Mouse (Mus musculus) midbrain, embryonic 11.5 days (tissue): Measurements from ENCODE around the gene Card9. TPM values are rescaled to one million over a fixed set of nuclear protein-coding genes. Genes with fewer than 3 reads are reported as not detected.

Experiments
- ATAC-seq: fragments of 200-750 bp; cut with Nextera tagmentation; 2 replicates; pipeline ENCODE4 v1.8.0; 2017; ENCODE audit warnings: moderate TSS enrichment, moderate library complexity; ENCODE audit not compliant: low FRiP score
- DNase-seq: peaks from one replicate; pipeline ENCODE4 v3.0.0; 2015; ENCODE audit warnings: low spot score; ENCODE audit errors: missing footprints
- H3K27ac ChIP-seq: fragments of 300-500 bp; sonication (generic); 2 replicates; pipeline ENCODE4 v1.5.1; 2014; ENCODE audit warnings: low read depth, low read length
- H3K27me3 ChIP-seq: fragments of 300-500 bp; sonication (generic); 2 replicates; pipeline ENCODE4 v1.6.1; 2014; ENCODE audit warnings: mild to moderate bottlenecking, low read length, moderate library complexity, mixed read lengths; ENCODE audit not compliant: control insufficient read depth, insufficient read depth
- H3K36me3 ChIP-seq: fragments of 300-500 bp; sonication (generic); 2 replicates; pipeline ENCODE4 v1.6.1; 2014; ENCODE audit warnings: mild to moderate bottlenecking, low read length, moderate library complexity, mixed read lengths; ENCODE audit not compliant: control insufficient read depth, insufficient read depth
- H3K4me1 ChIP-seq: fragments of 300-500 bp; sonication (generic); 2 replicates; pipeline ENCODE4 v1.6.1; 2014; ENCODE audit warnings: low read length; ENCODE audit not compliant: control insufficient read depth, insufficient read depth
- H3K4me2 ChIP-seq: fragments of 300-500 bp; sonication (generic); 2 replicates; pipeline ENCODE4 v1.6.1; 2014; ENCODE audit warnings: mild to moderate bottlenecking, moderate library complexity
- H3K4me3 ChIP-seq: fragments of 300-500 bp; sonication (generic); 2 replicates; pipeline ENCODE4 v1.5.1; 2014; ENCODE audit warnings: low read depth, low read length
- H3K9ac ChIP-seq: fragments of 300-500 bp; sonication (generic); 2 replicates; pipeline ENCODE4 v1.6.1; 2014; ENCODE audit warnings: low read length
- H3K9me3 ChIP-seq: fragments of 300-500 bp; sonication (generic); 2 replicates; pipeline ENCODE4 v1.6.1; 2016; ENCODE audit warnings: low read length; ENCODE audit not compliant: control insufficient read depth
- WGBS: fragments of 180-500 bp; shearing (Covaris S2); extraction: QIAGEN DNeasy Blood & Tissue Kit; methylation state at CpG from one replicate; pipeline ENCODE4 v1.1.7; 2014; 5-methylcytosine and 5-hydroxymethylcytosine counted together
- polyA plus RNA-seq: library from polyadenylated mRNA; unstranded; fragments of >200 nt; fragmentation: Nextera tagmentation; extraction: Ambion mirVana; gene quantifications from 2 replicates; pipeline ENCODE4 v1.2.1, GENCODE M21; 2014

Gene Card9
- polyA plus RNA-seq, 1 experiment from 2014 or later: 1.1 TPM

DNA sequence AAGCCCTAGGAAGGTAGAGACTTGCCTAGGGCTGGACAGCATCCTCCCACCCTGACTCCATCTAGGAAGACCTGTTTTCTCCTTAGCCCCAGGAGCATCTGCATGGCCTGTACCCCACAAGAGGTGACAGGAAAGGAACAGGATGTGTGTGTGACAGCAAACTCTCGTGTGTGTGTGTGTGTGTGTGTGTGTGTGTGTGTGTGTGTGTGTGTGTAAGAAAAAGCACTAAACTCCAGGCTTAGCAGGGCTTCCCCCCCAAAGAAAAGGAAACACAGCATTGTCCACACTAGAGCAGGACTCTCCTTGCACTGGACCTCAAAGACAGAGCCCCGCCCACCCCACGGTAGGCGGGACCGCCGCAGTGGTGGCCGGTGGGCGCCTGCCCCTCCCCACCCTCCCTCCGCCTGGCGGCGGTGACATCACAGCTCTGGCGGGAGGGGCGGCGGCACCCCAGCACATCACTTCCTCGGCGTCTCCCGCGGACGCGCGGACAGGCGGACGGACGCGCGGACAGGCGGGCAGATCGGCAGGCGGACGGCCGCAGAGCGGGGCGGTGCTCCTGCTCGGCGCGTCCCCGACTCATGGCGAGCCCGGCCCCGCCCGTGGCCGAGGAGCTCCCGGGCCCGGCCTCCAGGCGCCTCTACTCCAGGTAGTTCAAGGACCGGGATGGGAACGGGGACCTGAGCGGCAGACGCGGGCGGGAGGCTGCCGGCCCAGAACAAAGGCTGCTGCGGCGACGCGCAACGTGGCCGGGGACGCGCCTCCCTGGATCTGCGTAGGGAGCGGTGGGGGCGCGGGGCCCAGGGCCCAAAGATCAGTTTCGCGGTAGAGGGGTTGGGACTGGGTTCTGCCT lies 45.4 kb downstream of the Card9 start, which contains the start of gene Gpsm1:
Gene Gpsm1 (plus strand): TSS at position 444 of the 853 bp plus-strand sequence.
- ATAC-seq (peak; percentile 91), DNase-seq (peak; percentile 99)
- H3K9ac ChIP-seq: peak within 1 kb of the TSS; percentile 94
- H3K27me3 ChIP-seq: no peaks in the 10 kb centered on the region
- peak within 1 kb of the TSS; percentile 86 for H3K27ac ChIP-seq
- H3K4me3 ChIP-seq: peak within 1 kb of the TSS; percentile 95
- H3K9me3 ChIP-seq: no peaks in the 10 kb centered on the region
- no peaks in the 10 kb centered on the region for H3K36me3 ChIP-seq
- H3K4me1 ChIP-seq: peaks cover 28% of the 10 kb centered on the region
- H3K4me2 ChIP-seq: peak within 1 kb of the TSS; percentile 98
- under 1% methylated on average over 55 of the region's 66 CpGs for WGBS

DNA sequence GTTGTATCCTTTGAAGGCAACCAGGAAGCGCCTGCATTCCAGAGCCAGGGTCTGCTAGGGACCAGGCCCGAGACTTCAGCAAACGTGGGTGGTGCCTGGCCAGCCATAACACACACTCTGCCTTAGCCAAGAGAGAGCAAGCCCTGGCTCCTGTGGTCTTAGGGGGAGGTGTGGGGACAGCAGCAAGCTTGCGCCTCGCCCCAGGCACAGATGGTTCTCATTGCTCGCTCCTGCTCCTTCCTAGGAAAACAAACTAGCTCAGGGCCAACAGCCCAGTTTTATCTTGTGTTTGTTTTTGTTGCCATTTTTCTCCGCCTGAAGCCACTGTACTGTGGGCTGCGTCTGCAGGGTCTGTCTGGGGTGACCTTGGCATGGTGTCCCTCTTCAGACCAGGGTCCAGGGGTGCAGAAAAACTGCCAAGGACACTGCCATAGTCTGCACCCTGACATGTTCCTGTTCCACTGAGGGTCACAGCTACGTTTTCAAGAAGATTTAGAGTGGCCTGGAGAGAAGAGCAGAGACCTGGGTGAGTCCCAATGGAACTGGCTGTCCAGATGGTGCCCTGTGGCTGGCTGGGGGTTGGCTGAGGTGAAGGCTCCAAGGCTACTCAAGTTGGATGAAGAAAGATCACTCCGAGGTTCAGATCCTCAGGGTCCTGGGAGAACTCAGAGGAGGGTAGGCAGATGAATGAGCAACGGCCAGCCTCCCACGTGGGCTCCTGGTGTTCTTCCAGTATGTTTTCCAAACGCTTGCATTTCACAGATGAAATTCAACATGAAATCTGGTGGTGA lies 46.2 kb downstream of the Card9 start:
- H3K4me1 ChIP-seq: peaks cover 31% of the 10 kb centered on the region

DNA sequence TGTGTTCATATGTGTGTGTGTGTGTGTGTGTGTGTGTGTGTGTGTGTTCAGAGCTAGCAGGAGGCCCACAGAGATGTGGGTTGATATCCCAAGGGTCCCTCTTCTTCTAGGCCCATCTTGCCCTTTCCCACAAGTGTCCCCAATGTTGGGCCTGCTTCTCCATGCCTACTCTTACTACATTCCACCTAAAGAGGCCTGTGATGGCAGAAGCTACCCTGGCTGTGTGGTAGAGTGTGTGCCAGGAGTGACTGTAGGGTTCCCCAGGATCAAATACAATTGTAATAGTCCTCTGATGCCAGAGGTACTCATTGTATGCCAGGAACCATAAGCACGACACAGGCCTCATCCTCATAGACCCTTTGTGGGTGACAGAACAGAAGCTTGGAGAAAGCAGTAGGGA lies 47.3 kb downstream of the Card9 start:
- ATAC-seq (no peak), DNase-seq (peak; percentile 70)
- no peak overlapping the region for H3K27ac ChIP-seq
- peaks cover 34% of the 10 kb centered on the region for H3K4me1 ChIP-seq
- no peak overlapping the region for H3K9ac ChIP-seq
- no peaks in the 10 kb centered on the region for H3K9me3 ChIP-seq
- H3K27me3 ChIP-seq: no peaks in the 10 kb centered on the region
- H3K4me3 ChIP-seq: no peak overlapping the region
- no peak overlapping the region for H3K4me2 ChIP-seq
- no peaks in the 10 kb centered on the region for H3K36me3 ChIP-seq
- WGBS: 88% methylated on average over 1 of the region's 1 CpGs

More for the DNA sequence above, 46.2 kb downstream of the Card9 start:
- WGBS: 68% methylated on average over 13 of the region's 13 CpGs
- Histone ChIP-seq H3K4me2 (peak overlapping the region; percentile 98; the same call in 1 of the 2 replicates), H3K27ac (peak overlapping the region; percentile 67), H3K36me3 (no peaks in the 10 kb centered on the region), H3K9me3 (no peaks in the 10 kb centered on the region), H3K4me3 (peak overlapping the region; percentile 95; the same call in 1 of the 2 replicates), H3K9ac (peak overlapping the region; percentile 94), H3K27me3 (no peaks in the 10 kb centered on the region)
- DNase-seq: peak; percentile 84
- no peak for ATAC-seq

- H3K4me2 ChIP-seq: no peak overlapping the region
- no peak for DNase-seq
- 65% methylated on average over 2 of the region's 2 CpGs for WGBS
- no peak overlapping the region for H3K4me3 ChIP-seq
- H3K36me3 ChIP-seq: no peaks in the 10 kb centered on the region
- no peak overlapping the region for H3K27ac ChIP-seq
- no peak overlapping the region for H3K9ac ChIP-seq
- H3K4me1 ChIP-seq: peaks cover 30% of the 10 kb centered on the region
- ATAC-seq: no peak
- no peaks in the 10 kb centered on the region for H3K9me3 ChIP-seq
- H3K27me3 ChIP-seq: no peaks in the 10 kb centered on the region
These were observed 47.9 kb downstream of the Card9 start for GRCm38 (mm10) chr2:26312812-26313211.

DNA sequence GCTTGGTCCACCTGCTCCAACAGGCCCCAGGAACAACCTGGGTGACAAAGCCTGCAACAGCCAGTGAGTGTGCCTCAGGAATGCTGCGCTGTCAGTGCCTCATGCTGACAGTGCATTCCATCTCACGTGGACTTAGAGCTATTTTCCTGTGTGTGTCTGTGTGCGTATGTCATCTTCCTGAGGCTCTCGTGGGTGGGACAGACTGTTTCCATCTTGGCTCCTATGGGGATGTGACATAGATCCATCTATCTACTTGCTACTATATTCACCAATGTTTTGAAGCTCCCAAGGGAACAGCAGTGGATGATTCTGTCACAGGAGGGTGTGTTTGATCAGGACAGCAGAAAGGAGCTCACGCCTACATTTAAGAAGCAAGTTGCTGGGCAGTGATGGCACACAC lies 48.8 kb downstream of the Card9 start:
- ATAC-seq (no peak), DNase-seq (peak; percentile 69)
- Histone ChIP-seq H3K4me3 (no peak overlapping the region), H3K27me3 (no peaks in the 10 kb centered on the region), H3K27ac (no peak overlapping the region), H3K4me2 (no peak overlapping the region), H3K9ac (no peak overlapping the region), H3K9me3 (no peaks in the 10 kb centered on the region), H3K36me3 (no peaks in the 10 kb centered on the region), H3K4me1 (peaks cover 23% of the 10 kb centered on the region)
- 74% methylated on average over 5 of the region's 5 CpGs for WGBS

DNA sequence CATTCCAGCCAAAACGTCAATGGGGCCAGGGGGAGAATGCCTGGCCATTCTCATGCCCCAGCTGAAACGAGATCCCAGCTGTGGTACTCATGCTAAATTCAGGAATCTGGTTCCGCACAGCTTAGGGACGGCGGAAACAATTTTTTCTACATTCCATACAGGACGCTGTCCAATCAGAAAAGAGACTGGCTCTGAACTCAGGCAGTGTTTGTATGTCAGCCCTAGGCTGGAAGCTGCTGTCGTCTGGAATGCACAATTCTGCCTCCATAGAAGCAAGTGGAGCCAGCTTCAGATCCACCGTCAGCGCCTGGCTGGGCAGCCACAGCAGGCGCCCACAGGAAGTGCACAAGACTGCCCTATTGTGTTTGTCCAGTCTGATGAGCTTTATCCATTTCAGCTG lies 51.0 kb downstream of the Card9 start:
- Histone ChIP-seq H3K27me3 (no peaks in the 10 kb centered on the region), H3K4me1 (peaks cover 11% of the 10 kb centered on the region), H3K36me3 (no peaks in the 10 kb centered on the region), H3K4me2 (no peak overlapping the region), H3K27ac (no peak overlapping the region; the same call in 1 of the 2 replicates), H3K9ac (no peak overlapping the region), H3K9me3 (no peaks in the 10 kb centered on the region), H3K4me3 (no peak overlapping the region)
- peak; percentile 78 for ATAC-seq
- 31% methylated on average over 10 of the region's 10 CpGs for WGBS
- DNase-seq: peak; percentile 90

DNA sequence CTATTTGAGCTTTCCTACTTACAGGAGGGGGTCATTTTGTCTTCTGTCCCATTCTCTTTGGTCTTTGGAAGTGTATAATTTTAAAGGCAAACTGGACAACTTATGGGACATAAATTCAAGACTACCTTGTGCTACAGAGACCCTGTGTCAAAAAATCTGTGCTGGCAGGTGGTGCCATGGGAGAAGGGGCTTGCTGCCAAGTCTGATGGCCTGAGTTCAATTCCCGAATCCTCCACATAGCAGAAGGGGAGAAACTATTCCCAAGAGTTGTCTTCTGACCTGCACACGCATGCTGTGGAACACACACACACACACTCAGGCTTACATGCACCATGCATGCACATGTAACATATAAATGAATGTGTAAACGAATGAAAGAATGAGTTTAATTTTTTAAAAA lies 54.0 kb downstream of the Card9 start:
- Histone ChIP-seq H3K9me3 (no peaks in the 10 kb centered on the region), H3K36me3 (no peaks in the 10 kb centered on the region), H3K27ac (no peak overlapping the region), H3K9ac (no peak overlapping the region), H3K4me3 (no peak overlapping the region), H3K4me2 (no peak overlapping the region), H3K27me3 (no peaks in the 10 kb centered on the region), H3K4me1 (peaks cover 8% of the 10 kb centered on the region; the same call in 1 of the 2 replicates)
- ATAC-seq (no peak), DNase-seq (peak; percentile 33)
- 87% methylated on average over 3 of the region's 3 CpGs for WGBS

DNA sequence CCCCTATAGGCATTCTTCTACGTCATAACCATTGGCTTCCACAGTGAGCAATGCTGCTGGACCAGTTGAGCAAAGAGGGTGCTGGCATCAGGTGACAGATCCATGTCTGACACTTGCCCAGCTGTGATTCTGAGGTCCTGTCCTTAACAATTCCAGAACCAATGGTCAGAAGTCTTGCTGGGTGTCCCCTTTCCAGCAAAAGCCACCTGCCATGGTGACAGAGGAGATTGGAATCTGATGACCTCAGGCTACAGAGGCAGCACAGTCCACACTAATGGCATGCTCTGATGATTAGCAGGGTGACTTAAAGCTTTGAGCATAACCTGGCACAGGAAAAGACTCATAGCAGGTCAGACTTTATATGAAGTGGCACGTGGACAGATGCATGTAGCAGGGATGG lies 55.2 kb downstream of the Card9 start:
- H3K27ac ChIP-seq: no peak overlapping the region
- ATAC-seq: no peak
- no peaks in the 10 kb centered on the region for H3K9me3 ChIP-seq
- H3K4me3 ChIP-seq: no peak overlapping the region
- WGBS: 83% methylated on average over 2 of the region's 2 CpGs
- no peaks in the 10 kb centered on the region for H3K27me3 ChIP-seq
- no peaks in the 10 kb centered on the region for H3K36me3 ChIP-seq
- H3K4me2 ChIP-seq: no peak overlapping the region
- DNase-seq: peak; percentile 2
- no peak overlapping the region for H3K9ac ChIP-seq
- peaks cover 8% of the 10 kb centered on the region; the same call in 1 of the 2 replicates for H3K4me1 ChIP-seq

DNA sequence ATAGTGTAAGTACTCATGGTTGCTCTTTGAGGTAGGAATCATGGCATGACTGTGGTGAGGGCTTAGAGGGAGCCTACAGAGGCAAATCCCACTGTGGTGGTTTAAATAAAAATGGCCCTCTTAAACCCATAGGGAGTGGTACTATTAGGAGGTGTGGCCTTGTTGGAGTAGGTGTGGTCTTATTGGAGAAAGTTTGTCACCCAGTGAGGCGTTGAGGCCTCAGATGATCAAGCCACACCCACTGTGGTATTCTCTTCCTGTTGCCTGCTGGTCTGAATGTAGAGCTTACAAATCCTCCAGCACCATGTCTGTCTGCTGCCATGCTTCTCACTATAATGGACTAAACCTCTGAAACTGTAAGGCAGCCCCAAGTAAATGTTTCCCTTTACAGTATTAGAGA lies 56.0 kb downstream of the Card9 start:
- no peaks in the 10 kb centered on the region for H3K27me3 ChIP-seq
- no peak overlapping the region for H3K27ac ChIP-seq
- WGBS: 80% methylated on average over 1 of the region's 1 CpGs
- no peak overlapping the region for H3K9ac ChIP-seq
- no peak overlapping the region for H3K4me3 ChIP-seq
- H3K9me3 ChIP-seq: no peaks in the 10 kb centered on the region
- H3K36me3 ChIP-seq: no peaks in the 10 kb centered on the region
- ATAC-seq (no peak), DNase-seq (peak; percentile 17)
- H3K4me2 ChIP-seq: no peak overlapping the region
- peaks cover 9% of the 10 kb centered on the region; the same call in 1 of the 2 replicates for H3K4me1 ChIP-seq
